Comparison of ENCODE assay signal across 16 mouse cellular contexts in the genomic region with DNA sequence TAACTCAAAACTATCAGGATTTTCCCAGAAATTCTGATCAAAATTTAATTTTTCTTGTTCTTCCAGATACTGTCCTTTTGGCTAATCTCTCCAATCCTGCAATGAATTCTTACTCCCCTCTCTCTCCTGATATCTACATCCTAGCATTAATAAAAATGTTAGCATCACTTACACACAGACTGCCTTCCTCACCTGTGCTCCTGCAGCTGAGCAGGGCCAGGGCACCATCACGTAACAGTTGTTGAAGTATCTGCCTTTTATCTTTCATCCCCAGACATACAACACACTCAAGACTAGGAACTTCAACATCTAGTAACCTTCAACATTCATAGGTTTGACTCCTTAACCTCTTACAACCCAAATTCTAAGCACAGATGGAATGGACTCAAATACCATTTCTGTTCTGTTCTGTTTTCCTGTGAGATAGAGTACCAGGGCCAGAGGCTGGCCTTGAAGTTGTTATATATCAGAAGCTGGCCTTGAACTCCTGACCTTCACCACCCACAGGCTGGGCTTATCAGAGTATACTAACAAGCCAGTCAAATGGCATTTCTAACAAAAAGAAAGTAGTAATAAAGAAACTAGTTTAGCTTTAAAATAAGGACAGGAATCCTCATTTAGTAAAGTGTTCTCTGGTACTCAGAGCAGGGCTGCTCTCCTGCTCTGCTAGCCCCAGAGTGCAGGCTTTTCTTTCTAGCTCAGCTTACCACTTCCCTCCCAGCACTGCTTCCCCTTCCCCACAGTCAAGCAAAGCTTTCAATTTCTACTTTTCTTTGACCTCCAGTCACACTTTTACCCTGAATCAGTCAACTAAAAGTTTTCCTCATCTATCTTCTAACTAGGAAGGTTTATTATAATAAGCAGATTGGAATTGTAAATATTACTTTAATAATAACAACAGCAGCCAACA. TPM values are rescaled to one million over a fixed set of nuclear protein-coding genes. Genes with fewer than 3 reads are reported as not detected.
A peak's percentile ranks its signal among the peaks of the same experiment; 100 is the strongest.
DNase-seq lines count a peak whose midpoint lies in the region; ATAC-seq and TF ChIP-seq lines count a peak whose summit lies in the region.
"Had no signal": no experiment of that assay in that cellular context is flagged by ENCODE, and none has a peak within 500 bp of the region (broad histone marks: within the 10 kb centered on the region; RNA-seq: fewer than 3 reads in every experiment).

No protein-coding gene starts in this region.

- H3K9ac ChIP-seq in liver, embryonic 11.5 days (ENCODE audit: low read depth, low read length) = no peak overlapping the region
- no peak overlapping the region for H3K9ac ChIP-seq in liver, embryonic 12.5 days
- no peak overlapping the region for H3K9ac ChIP-seq in liver, embryonic 14.5 days (replicated peaks)
- H3K9ac ChIP-seq: lung, embryonic 15.5 days had no signal

- WGBS in liver, embryonic 11.5 days = 43% methylated on average over 1 of the region's 1 CpGs
- WGBS in liver, embryonic 12.5 days (ENCODE audit: insufficient replicate concordance) = 19% methylated on average over 1 of the region's 1 CpGs
- WGBS in liver, embryonic 14.5 days (ENCODE audit: insufficient replicate concordance) = 12% methylated on average over 1 of the region's 1 CpGs

- H3K9me3 ChIP-seq in liver, embryonic 11.5 days (ENCODE audit: control insufficient read depth, low read length) = no peaks in the 10 kb centered on the region
- no peaks in the 10 kb centered on the region for H3K9me3 ChIP-seq in liver, embryonic 12.5 days (replicated peaks)
- H3K9me3 ChIP-seq in liver, embryonic 14.5 days (ENCODE audit: control insufficient read depth, low read length) = no peaks in the 10 kb centered on the region
- H3K9me3 ChIP-seq: heart, embryonic 10.5 days; lung, embryonic 15.5 days; megakaryocyte, embryonic 14.5 days had no signal

- no peak for ATAC-seq in liver, embryonic 11.5 days (replicated peaks; ENCODE audit: low FRiP score)
- no peak for ATAC-seq in liver, embryonic 12.5 days
- no peak for ATAC-seq in liver, embryonic 14.5 days (ENCODE audit: insufficient read depth)
- ATAC-seq: forebrain, embryonic 14.5 days; intestine, postnatal 0 days had no signal

- no peaks in the 10 kb centered on the region for H3K36me3 ChIP-seq in liver, embryonic 11.5 days (ENCODE audit: control insufficient read depth, insufficient read depth, low read length)
- H3K36me3 ChIP-seq in liver, embryonic 12.5 days = no peaks in the 10 kb centered on the region
- H3K36me3 ChIP-seq in liver, embryonic 14.5 days (replicated peaks; ENCODE audit: control insufficient read depth, insufficient read depth, low read depth) = no peaks in the 10 kb centered on the region
- H3K36me3 ChIP-seq: heart, embryonic 10.5 days; lung, embryonic 15.5 days had no signal

- no peaks in the 10 kb centered on the region for H3K27me3 ChIP-seq in liver, embryonic 11.5 days (replicated peaks; ENCODE audit: control insufficient read depth, insufficient read depth, low read length)
- H3K27me3 ChIP-seq in liver, embryonic 12.5 days (replicated peaks) = no peaks in the 10 kb centered on the region
- H3K27me3 ChIP-seq in liver, embryonic 14.5 days (ENCODE audit: control insufficient read depth, insufficient read depth, low read length) = no peaks in the 10 kb centered on the region
- H3K27me3 ChIP-seq: lung, embryonic 15.5 days; megakaryocyte, embryonic 14.5 days had no signal

- peak overlapping the region; percentile 16 for H3K4me2 ChIP-seq in liver, embryonic 11.5 days
- no peak overlapping the region for H3K4me2 ChIP-seq in liver, embryonic 12.5 days
- 0 out of 2 replicates have a peak overlapping the region, but pooled peaks have one; percentile 4 for H3K4me2 ChIP-seq in liver, embryonic 14.5 days (ENCODE audit: low read depth)
- H3K4me2 ChIP-seq: lung, embryonic 15.5 days had no signal

- H3K4me3 ChIP-seq in liver, embryonic 11.5 days (ENCODE audit: low read depth, low read length) = no peak overlapping the region
- no peak overlapping the region for H3K4me3 ChIP-seq in liver, embryonic 12.5 days
- H3K4me3 ChIP-seq in liver, embryonic 14.5 days (ENCODE audit: insufficient read depth in 1 of 2, low read depth in 2 of 2, low read length in 2 of 2) = no peak overlapping the region
- H3K4me3 ChIP-seq: heart, embryonic 10.5 days; lung, embryonic 15.5 days; megakaryocyte, embryonic 14.5 days had no signal

- TF ChIP-seq CTCF in liver, embryonic 14.5 days (IDR thresholded peaks at IDR 0.05; ENCODE audit: low read depth) = no peak

- peaks cover 17% of the 10 kb centered on the region for H3K4me1 ChIP-seq in liver, embryonic 11.5 days (replicated peaks; ENCODE audit: control insufficient read depth, insufficient read depth, low read length)
- peaks cover 40% of the 10 kb centered on the region for H3K4me1 ChIP-seq in liver, embryonic 12.5 days
- H3K4me1 ChIP-seq in liver, embryonic 14.5 days (replicated peaks; ENCODE audit: control insufficient read depth in 2 of 2, insufficient read depth in 2 of 2, low read length in 1 of 2) = peaks cover 18% of the 10 kb centered on the region in 2 experiments

- H3K27ac ChIP-seq in liver, embryonic 11.5 days (ENCODE audit: low read depth, low read length) = no peak overlapping the region
- H3K27ac ChIP-seq in liver, embryonic 12.5 days = no peak overlapping the region
- no peak overlapping the region for H3K27ac ChIP-seq in liver, embryonic 14.5 days
- H3K27ac ChIP-seq: heart, embryonic 10.5 days; lung, embryonic 15.5 days had no signal

- no peak for DNase-seq in liver, embryonic 11.5 days (ENCODE audit: low spot score)
- peak; percentile 19 to 38 for DNase-seq in B cell, adult 2 months
- peak; percentile 17 for DNase-seq in adrenal gland, postnatal 10 days
- DNase-seq in liver, embryonic 14.5 days (ENCODE audit: low read depth in 3 of 3, low spot score in 3 of 3) = no peak
- no peak for DNase-seq in embryo, embryonic 10.5 days (ENCODE audit: low spot score)
- DNase-seq in kidney, postnatal 25 days = no peak
- DNase-seq in cerebellum, postnatal 14 days = no peak
- DNase-seq: cerebellum, adult 11-12 months; heart, postnatal 4 days; kidney, postnatal 10 days had no signal

- no peak for TF ChIP-seq EP300 in liver, embryonic 14.5 days (IDR thresholded peaks at IDR 0.05; ENCODE audit: low read depth)

RNA-seq across cellular contexts. Expression of gene Mycbp2, which starts 5.0 kb away (rescaled TPM):
- 16.6 and 17.7 TPM in 2 replicates for polyA plus RNA-seq in liver, embryonic 11.5 days (2014; fragmentation: Nextera tagmentation; extraction: Ambion mirVana)
- polyA plus RNA-seq in liver, embryonic 12.5 days (2016; fragmentation: Nextera tagmentation; extraction: Ambion mirVana) = 11.2 and 11.5 TPM in 2 replicates
- total RNA-seq in adrenal gland, postnatal 10 days (2021) = 10 to 100 TPM; 34.3 to 47.8 TPM
- 5.7 and 8.2 TPM in 2 replicates for polyA plus RNA-seq in liver, embryonic 14.5 days (2012; rRNA removed)
- 7.0 and 7.6 TPM in 2 replicates for polyA plus RNA-seq in liver, embryonic 14.5 days (2014; fragmentation: Nextera tagmentation; extraction: Ambion mirVana)

Comparison
In these comparisons a context has a peak if more than half of its experiments do, and no peak if none do; other contexts are left out.
1. DNase-seq: peak in B cell, adult 2 months (2 of 2) and adrenal gland, postnatal 10 days (single experiment); none in liver, embryonic 11.5 days (single experiment), liver, embryonic 14.5 days (0 of 3), embryo, embryonic 10.5 days (single experiment), kidney, postnatal 25 days (0 of 2) and cerebellum, postnatal 14 days (0 of 2).